Mouse (Mus musculus) neutrophil, adult 83 days (primary cell): ENCODE measurements around the gene Crp. TPM values are rescaled to one million over a fixed set of nuclear protein-coding genes. Genes with fewer than 3 reads are reported as not detected.

ENCODE experiments used
- total RNA-seq, 2 experiments: library from RNA; stranded (reverse); gene quantifications; one replicate each; pipeline ENCODE4 v1.2.4; 2023

Crp gene
- total RNA-seq: not detected

GRCm38 (mm10) chr1:172697844-172698243, at the start of gene Crp:
TSS of gene Crp (plus strand) at chr1:172698055.

Other genes with a start within 250 kb of the Crp start
- under 1 TPM; 0.61 to 0.84 TPM for gene Slamf9, start 222.7 kb upstream of the Crp start, total RNA-seq
- gene Igsf9, start 216.3 kb upstream of the Crp start, total RNA-seq: under 1 TPM; 0.33 to 0.70 TPM
- 100 to 1,000 TPM; 208 to 209 TPM for gene Tagln2, start 198.0 kb upstream of the Crp start, total RNA-seq
- gene Cfap45, start 177.3 kb upstream of the Crp start, total RNA-seq: under 1 TPM in 1 of 2 experiments, not detected in 1; 0.64 TPM
- gene Vsig8, start 142.1 kb upstream of the Crp start, total RNA-seq: not detected
- 1 to 10 TPM; 5.1 to 5.3 TPM for gene Slamf8, start 107.5 kb upstream of the Crp start, total RNA-seq
- gene Fcrl6, start 95.5 kb upstream of the Crp start, total RNA-seq: not detected
- 1 to 10 TPM; 1.7 to 1.8 TPM for gene Dusp23, start 65.1 kb upstream of the Crp start, total RNA-seq
- not detected for gene Apcs, start 197.0 kb downstream of the Crp start, total RNA-seq